Mouse (Mus musculus): ENCODE data around the gene Gm4141.
"Not testable (repeated sequence)": the region's sequence is repeated elsewhere in the genome, so short reads cannot be mapped to it uniquely, and the experiment has no call there.

Gm4141 gene

DNA sequence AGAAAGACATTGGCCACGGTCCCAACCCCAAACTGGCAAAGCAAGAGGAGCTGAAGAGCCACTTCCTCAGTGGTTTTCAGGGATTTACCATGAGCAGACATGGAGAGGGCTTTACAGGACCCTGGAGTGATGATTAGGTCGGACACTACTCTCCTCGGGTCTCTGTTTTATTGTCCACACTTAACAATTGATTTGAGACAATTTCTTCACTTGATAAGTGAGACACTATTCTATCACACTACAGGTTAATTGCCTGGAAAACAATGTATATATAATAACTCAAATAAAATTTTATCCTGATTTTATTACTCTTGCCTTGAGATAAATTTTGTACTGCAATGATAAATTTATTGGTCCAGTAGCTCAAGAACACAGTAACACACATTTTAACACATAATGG is at the start of gene Gm4141:
Gene Gm4141, minus strand, starts transcription at position 101 of the 400 bp plus-strand sequence.
- not testable (repeated sequence) for DNase-seq (ENCODE audit: low spot score)

DNA sequence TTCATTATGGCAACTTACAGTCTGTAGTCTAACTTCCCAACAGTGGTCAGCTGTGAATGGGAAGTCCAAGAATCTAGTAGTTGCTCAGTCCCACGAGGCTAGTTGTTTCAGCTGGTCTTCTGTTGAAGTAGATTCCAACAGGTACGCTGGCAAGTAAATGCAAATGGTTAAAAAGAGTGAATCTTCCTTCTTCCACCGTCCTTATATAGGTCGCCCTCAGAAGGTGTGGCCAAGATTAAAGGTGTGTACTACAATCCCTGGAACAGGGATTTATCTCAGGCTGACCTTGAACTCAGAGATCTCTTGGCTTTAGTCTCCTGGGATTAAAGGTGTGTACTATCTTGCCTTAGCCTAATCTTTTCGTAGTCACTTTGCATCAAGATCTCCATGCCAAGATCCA is 22.9 kb upstream of the Gm4141 start, which contains the start of gene Gm4513:
Gene Gm4513, minus strand, starts transcription at position 101 of the 400 bp plus-strand sequence.
- not testable (repeated sequence) for DNase-seq (ENCODE audit: low spot score)

DNA sequence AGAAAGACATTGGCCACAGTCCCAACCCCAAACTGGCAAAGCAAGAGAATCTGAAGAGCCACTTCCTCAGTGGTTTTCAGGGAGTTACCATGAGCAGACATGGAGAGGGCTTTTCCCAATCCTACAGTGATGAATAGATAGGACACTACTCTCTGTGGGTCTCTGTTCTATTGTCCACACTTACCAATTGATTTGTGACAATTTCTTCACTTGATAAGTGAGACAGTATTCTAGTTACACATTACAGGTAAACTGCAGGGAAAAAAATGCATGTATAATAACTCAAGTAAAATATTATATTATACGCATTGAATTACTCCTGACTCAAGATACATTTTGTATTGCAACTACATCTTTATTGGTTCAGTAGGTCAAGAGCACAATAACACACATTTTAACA is 30.4 kb downstream of the Gm4141 start, which contains the start of gene Gm5726:
Gene Gm5726, minus strand, starts transcription at position 101 of the 400 bp plus-strand sequence.
- not testable (repeated sequence) for DNase-seq (ENCODE audit: low spot score)

DNA sequence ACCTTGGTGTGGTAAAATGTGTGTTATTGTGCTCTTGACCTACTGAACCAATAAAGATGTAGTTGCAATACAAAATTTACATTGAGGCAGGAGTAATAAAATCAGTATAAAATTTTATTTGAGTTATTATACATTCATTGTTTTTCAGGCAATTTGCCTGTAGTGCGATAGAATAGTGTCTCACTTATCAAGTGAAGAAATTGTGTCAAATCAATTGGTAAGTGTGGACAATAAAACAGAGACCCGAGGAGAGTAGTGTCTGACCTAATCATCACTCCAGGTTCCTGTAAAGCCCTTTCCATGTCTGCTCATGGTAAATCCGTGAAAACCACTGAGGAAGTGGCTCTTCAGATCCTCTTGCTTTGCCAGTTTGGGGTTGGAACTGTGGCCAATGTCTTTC is 42.5 kb downstream of the Gm4141 start, which contains the start of gene Vmn1r104:
Gene Vmn1r104, plus strand, starts transcription at position 301 of the 400 bp plus-strand sequence.
- not testable (repeated sequence) for DNase-seq (ENCODE audit: low spot score)

All from adipocyte (in vitro differentiated cells).